26 mouse cellular contexts compared by ENCODE assay signal in the genomic region with DNA sequence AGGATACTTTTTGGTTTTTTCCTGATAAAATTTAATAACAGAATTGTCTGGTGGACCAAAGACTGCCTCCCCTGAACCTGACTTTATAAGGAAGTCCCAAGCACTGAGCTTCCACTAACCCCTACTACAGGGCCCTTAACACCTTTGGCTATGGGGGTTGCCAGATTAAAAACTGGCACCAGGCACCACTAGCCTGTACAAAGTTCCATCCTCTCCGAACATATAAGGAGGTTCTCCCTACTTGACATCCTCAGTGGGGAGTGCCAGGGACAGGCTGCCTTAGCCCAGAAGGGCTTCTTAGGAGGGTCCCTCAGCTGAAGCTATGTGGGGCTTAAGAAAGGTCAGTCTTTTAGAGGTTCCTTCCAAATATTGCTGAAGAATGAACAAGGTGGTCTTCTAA. TPM values are rescaled to one million over a fixed set of nuclear protein-coding genes. Genes with fewer than 3 reads are reported as not detected.
A peak's percentile ranks its signal among the peaks of the same experiment; 100 is the strongest.
DNase-seq lines count a peak whose midpoint lies in the region; ATAC-seq and TF ChIP-seq lines count a peak whose summit lies in the region.
"Had no signal": no experiment of that assay in that cellular context is flagged by ENCODE, and none has a peak within 500 bp of the region (broad histone marks: within the 10 kb centered on the region; RNA-seq: fewer than 3 reads in every experiment).

No protein-coding gene starts in this region.

- H3K36me3 ChIP-seq in heart, embryonic 11.5 days (ENCODE audit: control insufficient read depth, insufficient read depth, low read length) = peaks cover 36% of the 10 kb centered on the region
- peaks cover 54% of the 10 kb centered on the region for H3K36me3 ChIP-seq in kidney, embryonic 16.5 days (ENCODE audit: insufficient read depth, low read length)
- H3K36me3 ChIP-seq in lung, postnatal 0 days (ENCODE audit: insufficient read depth, low read length) = peaks cover 42% of the 10 kb centered on the region; the same call in 1 of the 2 replicates
- H3K36me3 ChIP-seq in MEL (ENCODE audit: control insufficient read depth in 1 of 2, insufficient read depth in 2 of 2, low read length in 2 of 2) = peaks cover 0 to 19% of the 10 kb centered on the region in 2 experiments; a peak in 3 of 4 replicates

- no peak overlapping the region for H3K4me3 ChIP-seq in heart, embryonic 11.5 days (ENCODE audit: low read depth, low read length)
- no peak overlapping the region for H3K4me3 ChIP-seq in kidney, embryonic 16.5 days (ENCODE audit: low read length)
- H3K4me3 ChIP-seq in lung, postnatal 0 days (ENCODE audit: low read depth, low read length) = no peak overlapping the region
- H3K4me3 ChIP-seq in MEL (ENCODE audit: control insufficient read depth in 1 of 2, insufficient read depth in 1 of 2, low read depth in 2 of 2, low read length in 2 of 2) = no peak overlapping the region
- H3K4me3 ChIP-seq: forebrain, embryonic 13.5 days; heart, adult 2 months; heart, embryonic 15.5 days; hindbrain, embryonic 13.5 days; liver, embryonic 15.5 days; midbrain, embryonic 10.5 days had no signal

- no peaks in the 10 kb centered on the region; the same call in 1 of the 2 replicates for H3K79me2 ChIP-seq in MEL (ENCODE audit: control insufficient read depth, insufficient read depth, low read length, poor library complexity)

- no peaks in the 10 kb centered on the region for H3K9me3 ChIP-seq in heart, embryonic 11.5 days (replicated peaks; ENCODE audit: control insufficient read depth, low read length)
- no peaks in the 10 kb centered on the region for H3K9me3 ChIP-seq in kidney, embryonic 16.5 days (ENCODE audit: low read length)
- H3K9me3 ChIP-seq in lung, postnatal 0 days (ENCODE audit: low read length) = no peaks in the 10 kb centered on the region
- H3K9me3 ChIP-seq in MEL (replicated peaks; ENCODE audit: insufficient read depth, low read length) = no peaks in the 10 kb centered on the region
- H3K9me3 ChIP-seq: forebrain, embryonic 13.5 days; heart, embryonic 15.5 days; hindbrain, embryonic 13.5 days; liver, embryonic 15.5 days; midbrain, embryonic 10.5 days had no signal

- H3K4me1 ChIP-seq in heart, embryonic 11.5 days (ENCODE audit: control insufficient read depth, insufficient read depth, low read length) = no peaks in the 10 kb centered on the region
- no peaks in the 10 kb centered on the region for H3K4me1 ChIP-seq in kidney, embryonic 16.5 days (ENCODE audit: insufficient read depth, low read length)
- H3K4me1 ChIP-seq in lung, postnatal 0 days (ENCODE audit: insufficient read depth, low read depth, low read length) = no peaks in the 10 kb centered on the region
- H3K4me1 ChIP-seq in MEL (ENCODE audit: control insufficient read depth in 1 of 2, insufficient read depth in 2 of 2, low read length in 2 of 2) = no peaks in the 10 kb centered on the region
- H3K4me1 ChIP-seq: forebrain, embryonic 13.5 days; heart, embryonic 15.5 days; hindbrain, embryonic 13.5 days; liver, embryonic 15.5 days; midbrain, embryonic 10.5 days had no signal

- no peak; a peak in 1 of 4 replicates for TF ChIP-seq POLR2A in MEL (IDR thresholded peaks at IDR 0.05; ENCODE audit: control insufficient read depth in 1 of 2, insufficient read depth in 1 of 2, low read depth in 1 of 2, low read length in 2 of 2, poor library complexity in 1 of 2)

- TF ChIP-seq RAD21 in MEL (IDR thresholded peaks at IDR 0.05; ENCODE audit: low read depth, low read length) = no peak

- H3K4me2 ChIP-seq in heart, embryonic 11.5 days = no peak overlapping the region
- no peak overlapping the region for H3K4me2 ChIP-seq in kidney, embryonic 16.5 days (replicated peaks; ENCODE audit: low read depth, low read length)
- no peak overlapping the region for H3K4me2 ChIP-seq in lung, postnatal 0 days (replicated peaks; ENCODE audit: low read depth, low read length)
- H3K4me2 ChIP-seq: forebrain, embryonic 13.5 days; heart, embryonic 15.5 days; hindbrain, embryonic 13.5 days; liver, embryonic 15.5 days had no signal

- no peaks in the 10 kb centered on the region for H3K27me3 ChIP-seq in heart, embryonic 11.5 days (ENCODE audit: control insufficient read depth, insufficient read depth, low read length)
- no peaks in the 10 kb centered on the region for H3K27me3 ChIP-seq in kidney, embryonic 16.5 days (ENCODE audit: insufficient read depth, low read length)
- H3K27me3 ChIP-seq in lung, postnatal 0 days (replicated peaks; ENCODE audit: insufficient read depth, low read length) = no peaks in the 10 kb centered on the region
- H3K27me3 ChIP-seq in MEL (ENCODE audit: control insufficient read depth in 1 of 2, insufficient read depth in 2 of 2, low read length in 2 of 2) = no peaks in the 10 kb centered on the region
- H3K27me3 ChIP-seq: forebrain, embryonic 13.5 days; heart, embryonic 15.5 days; hindbrain, embryonic 13.5 days; liver, embryonic 15.5 days had no signal

- no peak overlapping the region for H3K9ac ChIP-seq in heart, embryonic 11.5 days (ENCODE audit: low read depth, low read length)
- H3K9ac ChIP-seq in kidney, embryonic 16.5 days (replicated peaks; ENCODE audit: low read length) = no peak overlapping the region
- H3K9ac ChIP-seq in lung, postnatal 0 days (replicated peaks; ENCODE audit: low read depth) = no peak overlapping the region
- H3K9ac ChIP-seq in MEL (ENCODE audit: control insufficient read depth, low read depth, low read length, poor library complexity, severe bottlenecking) = no peak overlapping the region
- H3K9ac ChIP-seq: forebrain, embryonic 13.5 days; heart, embryonic 15.5 days; hindbrain, embryonic 13.5 days; liver, embryonic 15.5 days had no signal

- no peak for TF ChIP-seq EP300 in lung, postnatal 0 days (IDR thresholded peaks at IDR 0.05)
- TF ChIP-seq EP300 in MEL (IDR thresholded peaks at IDR 0.05; ENCODE audit: low read depth in 1 of 2, low read length in 2 of 2) = no peak

- no peak overlapping the region for H3K27ac ChIP-seq in heart, embryonic 11.5 days (ENCODE audit: low read depth, low read length)
- no peak overlapping the region for H3K27ac ChIP-seq in kidney, embryonic 16.5 days (ENCODE audit: low read length)
- H3K27ac ChIP-seq in lung, postnatal 0 days (ENCODE audit: low read length) = no peak overlapping the region
- no peak overlapping the region for H3K27ac ChIP-seq in MEL (ENCODE audit: control insufficient read depth, low read depth, low read length)
- H3K27ac ChIP-seq: forebrain, embryonic 13.5 days; heart, adult 2 months; heart, embryonic 15.5 days; hindbrain, embryonic 13.5 days; liver, embryonic 15.5 days; midbrain, embryonic 10.5 days had no signal

- TF ChIP-seq CTCF in lung, postnatal 0 days (IDR thresholded peaks at IDR 0.05) = no peak
- no peak for TF ChIP-seq CTCF in MEL (IDR thresholded peaks at IDR 0.05 in 2 of 3, conservative IDR thresholded peaks at IDR 0.05 in 1 of 3; ENCODE audit: control insufficient read depth in 1 of 3, insufficient read depth in 1 of 3, low read depth in 2 of 3, low read length in 3 of 3, poor library complexity in 1 of 3, severe bottlenecking in 1 of 3)

- WGBS in heart, embryonic 11.5 days (ENCODE audit: insufficient replicate concordance) = 68% methylated on average over 1 of the region's 1 CpGs
- 78% methylated on average over 1 of the region's 1 CpGs for WGBS in kidney, embryonic 16.5 days
- WGBS in lung, postnatal 0 days = 57% methylated on average over 1 of the region's 1 CpGs

- no peak for DNase-seq in heart, postnatal 4 days
- DNase-seq in kidney, adult 18-20 months = no peak
- DNase-seq in lung, postnatal 0 days (ENCODE audit: low spot score) = no peak
- no peak for DNase-seq in lung, postnatal 10 days
- DNase-seq in MEL (ENCODE audit: low read depth, low spot score) = no peak
- DNase-seq: adrenal gland, adult 2 months; adrenal gland, postnatal 36 days; cerebellum, adult 18-20 months; cerebellum, postnatal 10 days; gastrocnemius, postnatal 25 days; heart, adult 2 months; heart, postnatal 36 days; kidney, adult 9 months; kidney, postnatal 4 days; left cerebral cortex, postnatal 4 days had no signal

- 0 out of 2 replicates have a peak, but pooled peaks have one; percentile 18 for ATAC-seq in heart, embryonic 11.5 days (replicated peaks; ENCODE audit: insufficient number of reproducible peaks, low FRiP score, low TSS enrichment)
- ATAC-seq in kidney, embryonic 16.5 days (ENCODE audit: low FRiP score, low TSS enrichment) = peak; percentile 51; the same call in 1 of the 2 replicates
- peak; percentile 12; the same call in 1 of the 2 replicates for ATAC-seq in lung, postnatal 0 days
- ATAC-seq in megakaryocyte, adult 5-6 weeks (ENCODE audit: poor library complexity, severe bottlenecking) = no peak
- ATAC-seq: activated CD4-positive, CD25-positive, alpha-beta regulatory T cell, adult 4 months; CD4-positive, CD25-positive, alpha-beta regulatory T cell, adult 4 months; forebrain, embryonic 13.5 days; inflammation-experienced regulatory T-cells, adult 6 months had no signal

RNA-seq across cellular contexts. Expression of gene Dnaja1, which starts 13.4 kb away (rescaled TPM):
- polyA plus RNA-seq in heart, embryonic 11.5 days (2014; fragmentation: Nextera tagmentation; extraction: Ambion mirVana) = 317 and 358 TPM in 2 replicates
- 100 to 1,000 TPM; 107 to 108 TPM for total RNA-seq in heart, postnatal 4 days (2021)
- 469 and 481 TPM in 2 replicates for polyA plus RNA-seq in kidney, embryonic 16.5 days (2015; fragmentation: Nextera tagmentation; extraction: Ambion mirVana)
- polyA plus RNA-seq in lung, postnatal 0 days (2015; fragmentation: Nextera tagmentation; extraction: Ambion mirVana) = 285 and 314 TPM in 2 replicates
- 108 and 115 TPM in 2 replicates for total RNA-seq in MEL (2012; rRNA removed)
- 100 to 1,000 TPM; 355 to 482 TPM for polyA plus RNA-seq in MEL (2012; ENCODE audit: insufficient read depth in 1 of 2, insufficient read length in 2 of 2, low read depth in 1 of 2, low replicate concordance in 2 of 2, missing spikeins in 1 of 2)
- total RNA-seq in megakaryocyte, adult 5-6 weeks (2015) = 85.6 and 91.8 TPM in 2 replicates
- 209 and 223 TPM in 2 replicates for total RNA-seq in megakaryocyte, adult 5-6 weeks (2017)

RNA-seq across cellular contexts. Expression of gene Smu1, which starts 22.4 kb away (rescaled TPM):
- 105 and 123 TPM in 2 replicates for polyA plus RNA-seq in heart, embryonic 11.5 days (2014; fragmentation: Nextera tagmentation; extraction: Ambion mirVana)
- total RNA-seq in heart, postnatal 4 days (2021) = 10 to 100 TPM; 46.6 to 49.3 TPM
- 170 and 176 TPM in 2 replicates for polyA plus RNA-seq in kidney, embryonic 16.5 days (2015; fragmentation: Nextera tagmentation; extraction: Ambion mirVana)
- 88.4 and 89.0 TPM in 2 replicates for polyA plus RNA-seq in lung, postnatal 0 days (2015; fragmentation: Nextera tagmentation; extraction: Ambion mirVana)
- total RNA-seq in MEL (2012; rRNA removed) = 124 TPM in 2 replicates
- 100 to 1,000 TPM in 1 of 2 experiments, not detected in 1; 111 TPM for polyA plus RNA-seq in MEL (2012; ENCODE audit: insufficient read depth in 1 of 2, insufficient read length in 2 of 2, low read depth in 1 of 2, low replicate concordance in 2 of 2, missing spikeins in 1 of 2)
- total RNA-seq in megakaryocyte, adult 5-6 weeks (2015) = 56.4 and 66.7 TPM in 2 replicates
- total RNA-seq in megakaryocyte, adult 5-6 weeks (2017) = 94.9 and 100 TPM in 2 replicates

RNA-seq across cellular contexts. Expression of gene Aptx, which starts 32.4 kb away (rescaled TPM):
- polyA plus RNA-seq in heart, embryonic 11.5 days (2014; fragmentation: Nextera tagmentation; extraction: Ambion mirVana) = 26.4 and 28.0 TPM in 2 replicates
- 10 to 100 TPM; 18.8 to 21.0 TPM for total RNA-seq in heart, postnatal 4 days (2021)
- 28.5 and 30.2 TPM in 2 replicates for polyA plus RNA-seq in kidney, embryonic 16.5 days (2015; fragmentation: Nextera tagmentation; extraction: Ambion mirVana)
- polyA plus RNA-seq in lung, postnatal 0 days (2015; fragmentation: Nextera tagmentation; extraction: Ambion mirVana) = 19.5 and 21.2 TPM in 2 replicates
- 15.6 and 19.8 TPM in 2 replicates for total RNA-seq in MEL (2012; rRNA removed)
- 10 to 100 TPM in 1 of 2 experiments, not detected in 1; 18.8 TPM for polyA plus RNA-seq in MEL (2012; ENCODE audit: insufficient read depth in 1 of 2, insufficient read length in 2 of 2, low read depth in 1 of 2, low replicate concordance in 2 of 2, missing spikeins in 1 of 2)
- 10.3 and 10.4 TPM in 2 replicates for total RNA-seq in megakaryocyte, adult 5-6 weeks (2015)
- total RNA-seq in megakaryocyte, adult 5-6 weeks (2017) = 10.3 and 13.7 TPM in 2 replicates
